Mouse (Mus musculus): ENCODE measurements around the gene Psg16. TPM values are rescaled to one million over a fixed set of nuclear protein-coding genes. Genes with fewer than 3 reads are reported as not detected.
A peak's percentile ranks its signal among the peaks of the same experiment; 100 is the strongest.

Gene Psg16
- total and polyA plus RNA-seq, 3 experiments: 0.23 to 0.67 TPM; not detected in 1

DNA sequence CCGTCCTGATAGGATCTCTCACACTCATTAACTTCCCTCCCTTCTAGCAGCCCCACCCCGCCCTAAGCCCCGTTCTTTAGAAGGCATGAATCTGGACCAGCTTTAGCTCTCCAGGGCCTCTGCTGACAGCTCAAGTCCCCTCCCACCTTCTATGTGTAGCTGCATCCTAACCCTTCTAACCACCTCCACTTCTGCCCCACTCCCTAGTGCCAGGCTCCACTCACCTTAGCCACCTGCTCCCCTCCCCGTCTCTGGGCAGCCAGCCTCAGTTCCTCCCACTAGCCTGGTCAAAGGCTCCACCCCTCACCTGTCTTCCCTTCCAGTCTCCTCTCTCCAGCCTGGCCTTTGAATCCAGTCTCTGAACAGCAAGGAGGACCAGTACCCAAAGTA lies 48.3 kb upstream of the Psg16 start:
- Histone ChIP-seq H3K4me3 (ENCODE audit: control insufficient read depth in 1 of 2, insufficient read depth in 1 of 2, low read depth in 2 of 2, low read length in 2 of 2) (no peak overlapping the region), H3K9ac (ENCODE audit: control insufficient read depth, low read depth, low read length, poor library complexity, severe bottlenecking) (no peak overlapping the region), H3K79me2 (ENCODE audit: control insufficient read depth, insufficient read depth, low read length, poor library complexity) (peaks cover 54% of the 10 kb centered on the region), H3K4me1 (ENCODE audit: control insufficient read depth in 1 of 2, insufficient read depth in 2 of 2, low read length in 2 of 2) (peaks cover 4 to 15% of the 10 kb centered on the region in 2 experiments; a peak in 3 of 4 replicates), H3K27me3 (ENCODE audit: control insufficient read depth in 1 of 2, insufficient read depth in 2 of 2, low read length in 2 of 2) (no peaks in the 10 kb centered on the region), H3K9me3 (replicated peaks; ENCODE audit: insufficient read depth, low read length) (no peaks in the 10 kb centered on the region), H3K27ac (ENCODE audit: control insufficient read depth, low read depth, low read length) (no peak overlapping the region), H3K36me3 (ENCODE audit: control insufficient read depth in 1 of 2, insufficient read depth in 2 of 2, low read length in 2 of 2) (peaks cover 0 to 16% of the 10 kb centered on the region in 2 experiments; a peak in 3 of 4 replicates)
- peak; percentile 40 for DNase-seq (ENCODE audit: low read depth, low spot score)
- TF ChIP-seq POLR2AphosphoS2 (IDR thresholded peaks at IDR 0.05; ENCODE audit: low read length) (no peak), MAFK (IDR thresholded peaks at IDR 0.05; ENCODE audit: borderline replicate concordance, low read depth, low read length) (no peak), CTCF (IDR thresholded peaks at IDR 0.05 in 2 of 3, conservative IDR thresholded peaks at IDR 0.05 in 1 of 3; ENCODE audit: control insufficient read depth in 1 of 3, insufficient read depth in 1 of 3, low read depth in 2 of 3, low read length in 3 of 3, poor library complexity in 1 of 3, severe bottlenecking in 1 of 3) (no peak), MYB (IDR thresholded peaks at IDR 0.05; ENCODE audit: low read depth, low read length) (no peak), E2F4 (IDR thresholded peaks at IDR 0.05; ENCODE audit: borderline replicate concordance, low read depth, low read length) (no peak), ZMIZ1 (IDR thresholded peaks at IDR 0.05; ENCODE audit: low read depth, low read length) (no peak), SIN3A (IDR thresholded peaks at IDR 0.05; ENCODE audit: low read length) (no peak), NELFE (IDR thresholded peaks at IDR 0.05; ENCODE audit: low read depth, low read length) (no peak), GABPA (IDR thresholded peaks at IDR 0.05; ENCODE audit: low read depth, low read length) (no peak), GATA1 (IDR thresholded peaks at IDR 0.05; ENCODE audit: low read depth, low read length) (no peak), CHD2 (IDR thresholded peaks at IDR 0.05; ENCODE audit: low read length) (no peak), ZC3H11A (IDR thresholded peaks at IDR 0.05; ENCODE audit: low read depth, low read length) (no peak), ELF1 (IDR thresholded peaks at IDR 0.05; ENCODE audit: low read depth, low read length) (no peak), TBP (IDR thresholded peaks at IDR 0.05; ENCODE audit: low read depth, low read length) (no peak), EP300 (IDR thresholded peaks at IDR 0.05; ENCODE audit: low read depth in 1 of 2, low read length in 2 of 2) (no peak), KAT2A (conservative IDR thresholded peaks at IDR 0.05; ENCODE audit: low read depth, low read length) (no peak)

DNA sequence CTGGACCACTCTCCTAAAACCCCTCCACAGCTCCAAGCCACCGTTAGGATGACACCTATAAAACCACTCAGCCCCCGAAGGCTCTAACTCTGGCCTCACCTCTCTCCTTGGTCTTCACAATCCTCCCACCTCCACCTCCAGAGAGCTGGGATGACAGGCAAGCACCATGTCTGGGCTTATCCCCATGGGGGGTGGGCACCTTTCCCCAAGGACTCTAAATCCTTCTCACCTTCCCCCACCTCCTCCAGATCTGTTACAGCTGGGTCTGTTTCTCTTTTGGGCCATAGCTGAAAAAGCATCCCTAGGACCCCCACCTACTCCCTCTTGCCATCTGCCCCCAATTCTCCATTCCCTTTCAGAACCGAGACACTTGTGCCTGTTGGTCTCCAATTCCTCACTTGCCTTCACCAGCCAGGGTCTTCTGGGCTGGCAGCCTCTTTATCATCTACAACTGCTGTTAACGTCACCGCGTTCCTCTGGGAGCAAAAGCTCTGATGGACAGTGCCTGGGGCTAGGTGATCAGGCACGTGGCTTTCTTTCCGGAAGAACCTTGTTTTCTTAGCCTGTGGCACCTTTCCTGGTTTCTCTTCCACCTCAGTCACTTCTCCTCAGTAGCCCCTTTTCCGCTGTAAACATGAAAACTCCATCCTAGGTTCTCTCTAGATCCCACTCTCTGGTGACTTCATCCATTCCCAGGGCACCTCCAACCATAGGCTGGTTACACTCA lies 47.8 kb upstream of the Psg16 start:
- H3K36me3 ChIP-seq (ENCODE audit: control insufficient read depth in 1 of 2, insufficient read depth in 2 of 2, low read length in 2 of 2): peaks cover 0 to 16% of the 10 kb centered on the region in 2 experiments; a peak in 3 of 4 replicates
- no peak overlapping the region for H3K27ac ChIP-seq (ENCODE audit: control insufficient read depth, low read depth, low read length)

More for the DNA sequence above, 47.8 kb upstream of the Psg16 start:
- no peak for TF ChIP-seq GATA1 (IDR thresholded peaks at IDR 0.05; ENCODE audit: low read depth, low read length)
- no peak for TF ChIP-seq MAZ (IDR thresholded peaks at IDR 0.05; ENCODE audit: low read depth, low read length)
- no peak for TF ChIP-seq CHD1 (IDR thresholded peaks at IDR 0.05; ENCODE audit: low read depth, low read length)
- no peak for TF ChIP-seq NELFE (IDR thresholded peaks at IDR 0.05; ENCODE audit: low read depth, low read length)
- TF ChIP-seq MAFK (IDR thresholded peaks at IDR 0.05; ENCODE audit: borderline replicate concordance, low read depth, low read length): no peak
- H3K4me1 ChIP-seq (ENCODE audit: control insufficient read depth in 1 of 2, insufficient read depth in 2 of 2, low read length in 2 of 2): peaks cover 4 to 15% of the 10 kb centered on the region in 2 experiments; a peak in 3 of 4 replicates
- H3K9ac ChIP-seq (ENCODE audit: control insufficient read depth, low read depth, low read length, poor library complexity, severe bottlenecking): peak overlapping the region; percentile 89
- peak overlapping the region; percentile 80 to 88 for H3K4me3 ChIP-seq (ENCODE audit: control insufficient read depth in 1 of 2, insufficient read depth in 1 of 2, low read depth in 2 of 2, low read length in 2 of 2)
- peaks cover 50% of the 10 kb centered on the region for H3K79me2 ChIP-seq (ENCODE audit: control insufficient read depth, insufficient read depth, low read length, poor library complexity)
- H3K9me3 ChIP-seq (replicated peaks; ENCODE audit: insufficient read depth, low read length): no peaks in the 10 kb centered on the region
- no peaks in the 10 kb centered on the region for H3K27me3 ChIP-seq (ENCODE audit: control insufficient read depth in 1 of 2, insufficient read depth in 2 of 2, low read length in 2 of 2)
- no peak for DNase-seq (ENCODE audit: low read depth, low spot score)
